Mouse (Mus musculus) megakaryocyte-erythroid progenitor cell, adult 5-6 weeks (primary cell): ENCODE measurements at regions not wholly inside any gene's neighbourhood (a gene's known extent, or its start where the extent isn't known, plus 50 kb on each side); places are given as distances from the start of the nearest gene placed in this dataset.

Experiments used
- ATAC-seq: replicated peaks from 2 replicates; pipeline ENCODE4 v1.8.0; 2016; ENCODE audit warnings: mild to moderate bottlenecking, inconsistent platforms; ENCODE audit not compliant: severe bottlenecking, poor library complexity, low FRiP score, low TSS enrichment

DNA sequence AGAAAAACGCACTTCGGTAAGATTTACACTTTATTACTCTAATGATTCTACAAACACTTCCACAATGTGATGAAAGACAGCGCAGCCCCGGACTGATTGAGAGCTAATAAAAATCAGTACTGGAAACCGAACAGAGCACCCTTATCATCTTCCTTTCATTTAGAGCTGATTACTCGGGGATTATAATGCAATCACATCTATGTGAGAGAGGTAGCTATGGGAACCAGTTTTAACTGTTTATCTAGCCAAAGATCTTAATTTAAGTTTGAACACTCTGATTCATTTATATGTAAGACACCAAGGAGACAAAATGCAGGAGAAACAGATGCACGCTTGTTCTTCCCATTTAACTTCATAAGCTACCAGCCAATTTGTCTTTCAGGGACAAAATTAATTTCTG, 124.1 kb upstream of the Lmo4 start:
- ATAC-seq, result no peak

DNA sequence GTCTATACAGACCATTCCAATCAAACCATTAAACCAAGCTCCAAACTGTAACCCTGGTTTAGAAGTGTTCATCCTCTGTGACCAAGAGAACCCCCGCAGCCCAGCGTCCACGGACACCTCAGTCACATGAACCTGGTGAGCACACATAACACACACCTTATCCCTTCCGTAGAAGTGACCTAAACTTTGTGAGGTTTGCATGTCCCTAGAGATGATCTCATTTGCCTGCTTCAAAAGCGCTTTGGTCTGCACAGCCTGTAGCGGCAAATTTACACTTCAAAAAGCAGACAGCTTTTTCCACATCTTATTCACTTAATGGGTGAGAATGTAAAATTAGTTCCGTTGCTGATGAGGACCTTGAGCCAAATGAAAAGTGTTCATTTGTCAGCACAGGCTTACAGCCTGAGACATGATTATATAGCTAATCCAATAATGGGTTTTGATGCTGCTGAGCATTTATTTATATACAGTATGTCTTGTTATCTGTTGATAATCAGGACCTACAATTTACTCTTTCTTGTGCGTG, 122.3 kb upstream of the Lmo4 start:
- ATAC-seq, result no peak

DNA sequence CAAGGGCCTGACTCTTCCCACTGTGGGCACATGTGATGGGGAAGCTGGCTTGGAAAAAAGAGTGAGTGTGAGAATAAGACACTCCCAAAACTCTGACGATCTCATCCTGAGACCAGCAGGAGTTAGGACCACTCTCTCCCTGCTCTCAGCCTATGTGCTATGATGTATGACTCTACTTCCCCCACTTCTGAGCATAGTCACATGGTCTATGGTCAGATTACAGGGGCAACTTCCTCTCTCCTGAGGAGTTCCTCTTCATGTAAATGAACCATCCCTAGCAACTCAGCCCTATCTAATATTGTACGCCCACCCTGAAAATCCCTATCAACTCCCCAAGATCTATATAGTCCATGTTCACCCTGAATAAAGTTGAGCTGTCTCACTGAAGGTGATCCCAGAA, 120.0 kb upstream of the Lmo4 start:
- ATAC-seq, result no peak

DNA sequence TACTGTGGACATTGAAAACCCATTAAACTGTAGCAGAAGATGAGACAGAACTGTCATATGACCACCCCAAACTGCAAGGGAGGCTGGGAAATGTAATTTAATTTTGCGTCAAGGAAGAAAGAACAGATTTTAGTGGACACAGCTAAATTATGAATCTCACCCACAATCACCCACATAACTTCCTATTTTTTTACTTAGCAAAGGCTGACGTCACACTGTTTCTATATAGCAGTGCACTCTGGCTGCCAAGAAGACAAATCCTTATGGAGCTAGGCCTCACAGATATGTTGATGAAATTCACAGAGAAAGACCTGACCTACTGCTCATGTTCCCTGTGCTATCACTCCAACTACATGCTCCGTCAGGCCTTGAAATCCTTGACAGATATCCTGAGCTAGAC, 118.5 kb upstream of the Lmo4 start:
- ATAC-seq, result no peak

DNA sequence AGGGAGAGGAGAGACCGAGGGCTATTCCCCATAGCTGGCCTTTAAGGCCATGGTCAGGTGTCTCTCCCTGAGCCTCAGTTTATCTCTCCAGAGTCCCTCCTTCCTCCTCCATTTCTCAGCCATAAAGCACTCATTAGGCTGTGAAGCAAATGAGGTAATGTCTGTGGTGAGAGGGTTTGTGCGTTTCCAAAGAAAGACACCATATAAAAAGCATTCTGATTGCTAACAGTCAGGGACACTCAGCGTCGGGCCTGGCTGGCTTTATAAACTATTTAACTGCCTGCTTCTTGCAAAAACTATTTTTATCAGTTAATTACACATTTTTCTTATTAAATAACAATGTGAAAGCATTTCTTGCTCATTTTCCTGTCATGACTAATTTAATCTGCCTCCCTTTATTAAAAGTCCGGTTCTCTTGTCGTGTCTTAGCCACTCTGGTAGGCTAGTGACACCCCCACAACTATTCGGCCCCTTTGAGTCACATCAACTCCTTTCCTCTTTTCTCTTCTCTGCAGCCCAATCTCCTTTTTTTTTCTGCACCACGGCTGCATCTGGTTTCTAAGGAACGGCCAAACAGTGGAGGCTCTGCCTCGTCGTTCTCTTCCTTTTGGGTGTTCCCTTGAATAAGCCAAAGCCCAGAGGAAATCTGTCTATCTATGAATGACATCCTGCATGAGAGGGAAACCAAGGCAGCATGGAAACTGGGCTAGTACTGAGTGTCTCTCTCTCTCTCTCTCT, 114.6 kb upstream of the Lmo4 start:
- ATAC-seq, result no peak

DNA sequence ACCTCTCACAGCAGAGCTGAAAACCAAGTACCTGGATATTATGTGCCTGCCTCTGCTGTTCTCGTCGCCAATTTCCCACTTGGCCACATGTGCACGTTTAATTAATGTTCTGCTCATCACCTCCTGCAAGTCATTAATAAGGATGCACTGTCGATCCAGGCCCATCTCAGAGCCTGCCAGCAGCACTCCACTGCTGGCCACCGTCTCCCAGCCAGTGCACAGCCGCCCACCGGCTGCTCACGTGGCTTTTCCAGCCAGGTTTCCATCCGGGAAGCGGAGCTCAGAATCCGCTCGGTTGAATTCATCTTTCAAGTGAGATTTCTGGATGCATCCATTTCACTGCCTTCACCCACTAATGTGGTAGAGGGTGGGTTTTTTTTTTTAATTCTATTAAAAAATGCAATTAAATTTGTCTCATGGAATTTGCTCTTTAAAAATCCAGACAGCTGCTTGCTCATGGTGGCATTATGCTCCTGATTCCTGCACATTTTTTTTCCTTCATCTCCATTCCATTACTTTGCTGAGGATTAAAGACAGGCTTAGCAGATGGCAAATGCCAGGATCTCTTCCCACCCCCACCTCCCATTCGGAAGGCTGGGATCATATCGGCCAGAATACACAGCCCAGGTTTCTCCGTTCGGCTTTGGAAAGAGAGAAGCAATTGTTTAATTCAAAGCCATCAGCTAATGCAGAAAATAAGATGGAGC, 113.9 kb upstream of the Lmo4 start:
- no peak for ATAC-seq

DNA sequence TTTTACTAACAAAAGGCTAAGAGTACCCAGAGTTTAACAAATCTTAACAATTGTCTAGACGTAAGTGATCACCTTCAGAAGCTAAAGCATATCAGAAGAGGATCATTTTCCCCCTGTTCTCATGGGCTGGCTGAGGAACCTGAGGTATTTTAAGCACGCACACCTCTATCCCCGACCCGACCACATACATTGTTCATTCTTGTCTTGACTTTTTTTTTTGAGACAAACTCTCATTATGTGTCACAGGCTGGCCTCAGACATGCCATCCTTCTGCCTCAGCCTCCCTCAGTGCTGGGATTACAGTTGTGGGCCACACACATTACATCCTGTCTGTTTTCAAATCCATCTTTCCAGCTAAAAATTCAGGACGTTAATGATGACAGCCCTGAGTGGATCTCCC, 105.7 kb upstream of the Lmo4 start:
- no peak for ATAC-seq

DNA sequence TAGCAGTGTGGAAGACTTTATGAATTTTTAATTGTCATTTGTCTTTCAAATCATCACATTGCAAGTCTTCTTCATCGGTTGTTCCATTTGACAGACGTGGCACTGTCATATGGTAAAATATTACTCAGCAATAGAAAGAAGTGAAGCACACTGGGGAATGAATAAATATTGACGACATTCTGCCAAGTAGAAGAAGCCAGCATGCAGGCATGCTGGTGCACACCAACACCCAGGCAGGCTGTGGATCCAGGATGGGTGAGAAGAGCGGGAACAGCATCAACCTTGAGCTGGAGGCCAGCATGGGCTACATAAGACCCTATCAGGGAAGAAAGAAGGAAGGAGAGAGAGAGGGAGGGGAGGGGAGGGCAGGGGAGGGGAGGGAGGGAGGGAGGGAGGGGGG, 103.6 kb upstream of the Lmo4 start:
- no peak for ATAC-seq

DNA sequence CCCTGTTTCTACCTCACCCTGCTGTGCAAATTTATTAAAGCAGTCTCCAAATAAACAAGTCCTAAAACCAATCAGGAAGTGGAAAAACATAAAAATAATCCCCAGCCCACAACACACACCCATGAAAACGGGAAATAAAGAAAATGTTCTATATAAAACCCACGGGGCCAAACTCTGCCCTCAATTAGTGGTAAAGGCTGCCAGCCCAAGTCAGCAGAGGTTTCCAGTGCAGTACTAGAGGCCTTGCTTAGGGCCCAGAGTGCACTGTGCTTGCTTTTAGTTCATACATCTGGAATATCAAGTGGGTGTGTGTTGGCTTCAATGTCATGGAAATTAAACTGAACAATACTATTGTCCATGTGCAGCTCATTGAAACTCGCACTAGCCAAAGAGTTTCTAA, 102.5 kb upstream of the Lmo4 start:
- no peak for ATAC-seq

DNA sequence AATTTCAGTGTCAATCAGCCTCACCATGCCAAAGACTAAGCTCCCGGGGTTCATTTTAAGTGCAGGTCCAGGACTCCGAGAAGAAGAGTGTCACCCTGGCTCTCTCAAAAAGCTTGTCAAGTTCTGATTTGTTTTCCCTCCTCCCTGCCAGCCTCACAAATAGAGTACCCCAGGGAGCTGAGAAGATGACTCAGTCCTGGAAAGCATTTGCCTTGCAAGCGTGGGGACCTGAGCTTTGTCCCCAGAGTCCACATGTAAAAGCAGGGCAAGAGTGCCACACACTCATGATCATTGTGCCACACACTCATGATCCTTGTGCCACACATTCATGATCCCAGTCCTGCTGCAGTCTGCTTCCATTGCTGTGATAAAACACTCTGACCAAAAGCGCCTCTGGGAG, 100.4 kb upstream of the Lmo4 start:
- ATAC-seq, result no peak

DNA sequence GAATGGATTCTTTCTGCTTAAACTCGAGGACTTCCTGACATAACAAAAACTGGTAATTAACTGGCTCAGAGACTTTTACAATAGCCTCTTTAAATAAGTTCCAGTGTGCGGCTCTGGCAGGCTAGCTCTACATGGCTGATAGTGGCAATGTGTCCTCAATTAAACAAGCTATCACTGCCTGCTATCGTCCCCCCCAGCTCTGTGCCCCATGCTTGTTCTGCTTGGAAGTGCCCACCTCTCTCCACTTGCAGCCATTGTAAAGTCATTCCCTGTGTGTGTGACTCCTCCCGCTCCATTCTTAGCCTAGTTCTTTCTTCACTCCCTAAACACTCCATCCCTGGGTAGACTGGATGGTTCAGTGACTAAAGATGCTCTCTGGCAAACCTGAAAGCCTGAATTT, 99.9 kb upstream of the Lmo4 start:
- ATAC-seq, result no peak

DNA sequence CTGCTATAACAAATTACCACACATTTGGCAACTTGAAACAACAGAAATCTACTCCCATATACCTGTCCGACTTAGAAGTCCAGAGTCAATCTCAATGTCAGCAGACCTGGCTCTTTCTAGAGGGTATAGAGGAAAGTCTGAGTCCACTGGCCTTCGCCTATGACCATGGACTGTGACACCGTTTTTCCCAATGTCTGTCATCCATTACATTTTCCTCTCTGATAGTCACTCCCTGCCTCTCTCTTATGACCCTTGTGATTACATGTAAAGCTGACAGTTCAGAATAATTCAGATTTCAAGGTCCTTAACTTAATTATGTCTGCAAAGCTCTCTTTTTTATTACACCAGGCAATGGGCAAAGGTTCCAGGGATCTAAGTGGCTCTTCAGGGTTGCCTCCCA, 97.6 kb upstream of the Lmo4 start:
- no peak for ATAC-seq

DNA sequence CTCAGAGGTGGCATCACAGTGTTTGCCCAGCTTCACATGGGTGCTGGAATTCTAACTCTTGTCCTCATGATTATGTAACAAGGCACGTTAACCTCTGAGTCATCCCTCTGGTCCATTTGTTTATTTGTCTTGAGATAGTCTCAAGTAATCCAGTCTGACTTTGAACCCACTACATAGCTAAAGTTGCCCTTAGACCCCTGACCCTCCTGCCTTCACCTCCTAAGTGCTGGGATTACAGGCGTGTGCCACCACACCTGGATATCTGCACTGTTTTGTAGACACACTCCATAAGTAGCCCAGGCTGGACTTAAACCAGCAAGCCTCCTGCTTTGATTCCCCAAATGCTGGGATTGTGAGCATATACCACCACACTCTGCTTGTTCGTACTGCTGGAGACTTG, 96.0 kb upstream of the Lmo4 start:
- no peak for ATAC-seq

DNA sequence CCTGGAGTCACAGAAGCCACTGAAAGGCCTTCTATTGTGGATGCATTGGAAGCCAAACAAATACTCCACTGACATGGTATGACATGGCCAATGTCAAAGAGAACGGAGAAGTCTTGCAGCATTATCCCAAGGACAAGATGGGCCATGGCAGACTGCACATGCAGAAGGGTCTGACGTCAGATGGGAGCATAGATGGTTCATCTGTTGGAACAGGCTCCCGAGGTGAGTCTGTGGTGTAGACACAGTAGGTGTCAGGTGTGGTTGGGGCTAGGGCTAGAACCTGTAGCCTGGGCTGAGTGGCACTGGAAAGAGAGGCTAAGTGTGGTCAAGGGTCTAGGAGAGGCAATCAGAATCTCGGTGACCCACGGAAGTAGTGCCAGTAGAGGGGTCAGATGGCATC, 94.2 kb upstream of the Lmo4 start:
- ATAC-seq, result no peak

DNA sequence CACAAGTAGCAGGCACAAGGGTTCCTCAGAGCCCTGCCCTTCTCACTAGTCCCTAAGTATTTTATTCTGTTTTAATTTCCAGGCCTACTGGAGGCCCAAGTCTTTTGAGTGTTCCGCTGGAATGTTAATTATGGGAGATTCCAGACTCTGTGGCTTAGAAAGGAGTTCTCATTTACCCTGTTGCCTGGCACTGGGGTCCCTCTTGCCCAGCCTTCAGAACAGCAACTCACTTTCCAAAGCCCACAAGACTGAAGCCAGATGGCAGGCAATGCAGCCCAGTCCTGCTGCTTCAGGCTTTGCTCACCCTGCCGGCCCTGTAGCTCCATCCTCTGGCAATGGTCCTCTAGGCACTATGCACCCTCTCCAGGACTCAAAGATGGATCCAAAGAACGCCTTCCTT, 84.5 kb upstream of the Lmo4 start:
- ATAC-seq, result no peak

DNA sequence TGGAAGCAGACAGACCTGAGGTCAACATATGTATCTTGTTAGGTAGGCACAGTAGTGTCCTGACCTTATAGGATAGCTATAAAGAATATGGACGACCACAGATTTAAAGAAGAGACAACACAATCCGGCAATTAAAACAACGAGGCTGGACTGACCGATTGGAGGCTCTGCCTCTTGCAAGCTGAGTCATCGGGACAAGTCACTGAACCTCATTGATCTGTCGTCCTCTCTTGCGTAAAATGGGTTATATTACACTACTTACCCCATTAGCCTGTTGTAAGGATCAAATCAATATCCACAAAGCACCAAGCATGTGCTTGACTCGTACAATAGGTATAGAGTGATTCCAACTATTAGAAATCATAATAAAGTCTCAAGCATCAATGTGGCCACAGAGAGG, 81.1 kb upstream of the Lmo4 start:
- ATAC-seq, result no peak

DNA sequence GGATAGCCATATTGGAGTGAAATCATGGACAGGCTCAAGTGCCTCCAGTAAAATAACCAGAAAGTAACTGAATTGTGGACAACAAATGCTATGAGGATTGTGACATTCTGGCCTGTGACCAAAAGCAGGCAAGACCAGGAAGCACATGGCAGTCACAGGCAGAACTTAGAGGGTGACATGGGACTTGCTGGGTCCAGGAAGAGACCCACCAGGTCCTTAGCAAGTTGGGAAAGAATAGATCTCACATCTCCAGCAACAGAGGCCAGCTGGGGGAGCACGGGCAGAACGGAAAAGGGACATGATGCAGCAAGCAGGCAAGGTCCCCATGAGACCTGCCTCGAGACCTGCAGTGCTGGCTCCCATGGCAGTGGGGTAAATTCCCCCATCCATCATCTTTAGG, 79.3 kb upstream of the Lmo4 start:
- no peak for ATAC-seq

DNA sequence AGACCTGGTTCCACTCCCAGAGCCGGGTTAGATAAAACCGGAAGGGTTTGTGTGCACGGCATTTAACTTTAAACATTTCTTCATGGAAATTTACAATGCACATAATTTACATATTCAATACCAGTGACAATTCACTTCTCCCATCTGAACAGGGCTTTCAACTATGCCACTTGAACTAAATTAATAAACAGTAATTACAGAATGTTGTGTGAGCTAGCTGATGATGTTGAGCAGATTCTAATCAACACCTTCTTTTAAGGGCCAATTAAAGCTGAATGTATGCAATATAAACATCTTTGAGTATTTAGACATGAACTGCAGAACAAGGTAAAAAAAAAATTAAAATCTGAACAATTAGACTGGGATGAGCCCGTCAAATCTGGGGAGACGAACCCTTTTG, 68.1 kb upstream of the Lmo4 start:
- no peak for ATAC-seq

DNA sequence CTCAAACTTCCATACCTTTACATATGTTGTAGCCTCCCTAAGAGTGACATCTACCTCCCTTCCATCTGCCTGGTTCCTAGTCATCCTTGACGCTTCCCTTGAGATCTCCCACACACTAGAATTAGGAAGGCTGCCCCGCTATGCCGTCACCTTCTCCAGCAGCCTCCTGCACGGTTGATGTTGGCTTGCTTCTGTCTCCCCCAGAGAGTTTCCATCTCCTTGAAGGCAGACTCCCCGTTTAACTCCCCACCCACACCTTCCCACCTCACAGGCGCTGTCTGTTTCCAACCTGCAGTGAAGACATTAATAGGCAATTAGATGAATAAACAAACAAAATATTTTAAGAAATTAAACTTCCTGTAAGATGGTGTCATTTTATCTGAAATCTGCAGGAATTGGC, 65.2 kb upstream of the Lmo4 start:
- ATAC-seq, result no peak

DNA sequence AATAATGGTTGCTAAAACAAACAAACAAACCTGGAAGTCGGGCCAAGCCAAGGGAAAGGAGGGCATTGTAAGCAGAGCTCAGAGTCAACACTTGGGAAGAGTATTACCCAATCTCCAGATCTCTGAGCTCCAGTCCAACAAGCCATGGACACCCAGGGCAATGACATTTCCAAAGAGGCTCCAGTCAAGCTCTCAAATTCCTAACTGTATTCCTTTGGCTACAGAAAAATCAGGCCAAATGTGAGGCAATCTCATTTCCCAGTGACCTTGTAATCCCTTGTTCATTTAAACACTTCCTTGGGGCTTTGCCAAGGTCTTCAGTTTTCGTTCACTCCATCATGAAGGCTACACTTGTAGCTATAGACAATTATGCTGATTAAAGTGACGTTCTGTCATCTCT, 59.5 kb upstream of the Lmo4 start:
- no peak for ATAC-seq

DNA sequence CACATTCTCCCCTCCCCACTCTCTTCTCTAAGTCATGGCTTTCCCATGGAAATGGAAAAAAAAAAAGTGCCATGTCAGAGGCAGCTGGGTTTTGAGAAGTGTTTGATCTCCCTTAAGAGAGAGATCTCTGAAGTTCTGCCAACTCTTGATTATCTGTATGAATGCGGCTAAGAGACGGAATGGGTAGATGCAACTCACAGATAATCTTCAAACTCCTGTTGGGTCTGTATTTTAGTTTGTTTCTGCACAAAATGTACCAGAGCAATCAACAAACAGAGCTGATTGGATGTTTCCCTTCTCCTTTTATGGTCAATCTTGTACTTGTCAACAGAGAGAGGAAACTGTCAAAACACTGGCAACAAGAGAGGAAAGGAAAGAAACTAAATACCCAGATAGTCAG, 55.9 kb upstream of the Lmo4 start:
- ATAC-seq, result 0 out of 2 replicates have a peak, but pooled peaks have one; percentile 1
